Mouse (Mus musculus): ENCODE results near the gene Ercc5. TPM values are rescaled to one million over a fixed set of nuclear protein-coding genes. Genes with fewer than 3 reads are reported as not detected.
A peak's percentile ranks its signal among the peaks of the same experiment; 100 is the strongest.

The Ercc5 gene
- polyA plus RNA-seq, 1 experiment from 2014 or later, result 28.3 TPM

- peak overlapping the region; percentile 59; the same call in 1 of the 2 replicates for H3K9ac ChIP-seq
- 15% methylated on average over 47 of the region's 47 CpGs for WGBS
- no peak overlapping the region for H3K27ac ChIP-seq
- no peaks in the 10 kb centered on the region for H3K36me3 ChIP-seq
- no peaks in the 10 kb centered on the region for H3K4me1 ChIP-seq
- peaks cover 6% of the 10 kb centered on the region; the same call in 1 of the 2 replicates for H3K27me3 ChIP-seq
- ATAC-seq (ENCODE audit: low FRiP score, low read depth), result peak; percentile 32; the same call in 1 of the 2 replicates
- no peaks in the 10 kb centered on the region for H3K9me3 ChIP-seq
- peak overlapping the region; percentile 86 for H3K4me2 ChIP-seq (replicated peaks)
- peak overlapping the region; percentile 51 for H3K4me3 ChIP-seq
Measured at GRCm38 (mm10) chr1:44198273-44199171, 51.0 kb downstream of the Ercc5 start.

GRCm38 (mm10) chr1:44202876-44203275 is 55.3 kb downstream of the Ercc5 start:
- WGBS, result 86% methylated on average over 15 of the region's 15 CpGs
- no peak overlapping the region for H3K4me3 ChIP-seq
- H3K36me3 ChIP-seq, result no peaks in the 10 kb centered on the region
- H3K9ac ChIP-seq, result no peak overlapping the region
- H3K4me1 ChIP-seq, result no peaks in the 10 kb centered on the region
- no peak for ATAC-seq (ENCODE audit: low FRiP score, low read depth)
- H3K27me3 ChIP-seq, result peaks cover 6% of the 10 kb centered on the region; the same call in 1 of the 2 replicates
- no peak overlapping the region for H3K27ac ChIP-seq
- H3K4me2 ChIP-seq (replicated peaks), result no peak overlapping the region
- no peaks in the 10 kb centered on the region for H3K9me3 ChIP-seq

GRCm38 (mm10) chr1:44214443-44214842 is 66.9 kb downstream of the Ercc5 start:
- no peaks in the 10 kb centered on the region for H3K36me3 ChIP-seq
- H3K9ac ChIP-seq, result no peak overlapping the region
- peaks cover 8% of the 10 kb centered on the region; the same call in 1 of the 2 replicates for H3K4me1 ChIP-seq
- H3K27ac ChIP-seq, result no peak overlapping the region
- H3K27me3 ChIP-seq, result no peaks in the 10 kb centered on the region
- no peak overlapping the region for H3K4me2 ChIP-seq (replicated peaks)
- 62% methylated on average over 2 of the region's 2 CpGs for whole genome bisulfite sequencing
- H3K9me3 ChIP-seq, result no peaks in the 10 kb centered on the region
- ATAC-seq (ENCODE audit: low FRiP score, low read depth), result no peak
- H3K4me3 ChIP-seq, result no peak overlapping the region

- no peak overlapping the region for H3K9ac ChIP-seq
- H3K4me2 ChIP-seq (replicated peaks), result no peak overlapping the region
- no peak overlapping the region for H3K4me3 ChIP-seq
- ATAC-seq (ENCODE audit: low FRiP score, low read depth), result peak; percentile 32; the same call in 1 of the 2 replicates
- H3K9me3 ChIP-seq, result no peaks in the 10 kb centered on the region
- H3K27ac ChIP-seq, result no peak overlapping the region
- WGBS, result 39% methylated on average over 2 of the region's 2 CpGs
- H3K4me1 ChIP-seq, result peaks cover 8% of the 10 kb centered on the region; the same call in 1 of the 2 replicates
- no peaks in the 10 kb centered on the region for H3K27me3 ChIP-seq
- H3K36me3 ChIP-seq, result no peaks in the 10 kb centered on the region
Measured at GRCm38 (mm10) chr1:44216352-44217116, 69.0 kb downstream of the Ercc5 start.

- no peaks in the 10 kb centered on the region for H3K27me3 ChIP-seq
- H3K27ac ChIP-seq, result no peak overlapping the region
- no peak for ATAC-seq (ENCODE audit: low FRiP score, low read depth)
- H3K4me3 ChIP-seq, result no peak overlapping the region
- H3K9ac ChIP-seq, result no peak overlapping the region
- WGBS, result 41% methylated on average over 2 of the region's 2 CpGs
- H3K9me3 ChIP-seq, result no peaks in the 10 kb centered on the region
- no peak overlapping the region for H3K4me2 ChIP-seq (replicated peaks)
- H3K4me1 ChIP-seq, result peaks cover 8% of the 10 kb centered on the region; the same call in 1 of the 2 replicates
- H3K36me3 ChIP-seq, result no peaks in the 10 kb centered on the region
Measured at GRCm38 (mm10) chr1:44217118-44217517, 69.6 kb downstream of the Ercc5 start.

GRCm38 (mm10) chr1:44218876-44219275 is 71.3 kb downstream of the Ercc5 start, which contains the start of gene Mettl21e:
TSS of gene Mettl21e (minus strand) at chr1:44218961.
- no peak within 1 kb of the TSS for H3K9ac ChIP-seq
- no peak within 1 kb of the TSS for H3K27ac ChIP-seq
- H3K9me3 ChIP-seq, result no peaks in the 10 kb centered on the region
- no peaks in the 10 kb centered on the region for H3K36me3 ChIP-seq
- WGBS, result 61% methylated on average over 1 of the region's 1 CpGs
- no peak within 1 kb of the TSS for H3K4me3 ChIP-seq
- H3K27me3 ChIP-seq, result no peaks in the 10 kb centered on the region
- H3K4me2 ChIP-seq (replicated peaks), result no peak within 1 kb of the TSS
- ATAC-seq (ENCODE audit: low FRiP score, low read depth), result no peak
- peaks cover 8% of the 10 kb centered on the region; the same call in 1 of the 2 replicates for H3K4me1 ChIP-seq

- no peaks in the 10 kb centered on the region for H3K9me3 ChIP-seq
- peak; percentile 85; the same call in 1 of the 2 replicates for ATAC-seq (ENCODE audit: low FRiP score, low read depth)
- no peak overlapping the region for H3K4me2 ChIP-seq (replicated peaks)
- H3K4me1 ChIP-seq, result no peaks in the 10 kb centered on the region
- H3K36me3 ChIP-seq, result no peaks in the 10 kb centered on the region
- no peak overlapping the region for H3K4me3 ChIP-seq
- no peak overlapping the region for H3K27ac ChIP-seq
- no peaks in the 10 kb centered on the region for H3K27me3 ChIP-seq
- H3K9ac ChIP-seq, result no peak overlapping the region
- 56% methylated on average over 2 of the region's 2 CpGs for WGBS
Measured at GRCm38 (mm10) chr1:44229044-44229443, 81.5 kb downstream of the Ercc5 start.

Other genes with a start within 250 kb of the Ercc5 start
- 67.3 and 70.0 TPM in 2 replicates for gene Tpp2, start 214.1 kb upstream of the Ercc5 start, polyA plus RNA-seq (2015; fragmentation: Nextera tagmentation; extraction: Ambion mirVana)
- gene Mettl21c, start 127.7 kb upstream of the Ercc5 start, polyA plus RNA-seq (2015; fragmentation: Nextera tagmentation; extraction: Ambion mirVana), result 0.40 and 0.80 TPM in 2 replicates
- gene Gm8251, start 85.8 kb upstream of the Ercc5 start, polyA plus RNA-seq (2015; fragmentation: Nextera tagmentation; extraction: Ambion mirVana), result 0.10 and 0.13 TPM in 2 replicates
- 76.5 and 83.3 TPM in 2 replicates for gene Tex30, start 45.3 kb upstream of the Ercc5 start, polyA plus RNA-seq (2015; fragmentation: Nextera tagmentation; extraction: Ambion mirVana)
- 81.0 and 82.0 TPM in 2 replicates for gene Kdelc1, start 28.9 kb upstream of the Ercc5 start, polyA plus RNA-seq (2015; fragmentation: Nextera tagmentation; extraction: Ambion mirVana)
- gene Bivm, start 28.8 kb upstream of the Ercc5 start, polyA plus RNA-seq (2015; fragmentation: Nextera tagmentation; extraction: Ambion mirVana), result 20.8 and 22.8 TPM in 2 replicates
- not detected in 2 replicates for gene Mettl21e, start 71.2 kb downstream of the Ercc5 start, polyA plus RNA-seq (2015; fragmentation: Nextera tagmentation; extraction: Ambion mirVana)